Mouse (Mus musculus) erythroid progenitor cell, adult 5-6 weeks (primary cell): ENCODE data around the gene Reck. TPM values are rescaled to one million over a fixed set of nuclear protein-coding genes. Genes with fewer than 3 reads are reported as not detected.
A peak's percentile ranks its signal among the peaks of the same experiment; 100 is the strongest.

ENCODE experiments used
- ATAC-seq: replicated peaks from 2 replicates; pipeline ENCODE4 v1.8.0; 2016; ENCODE audit warnings: moderate number of reproducible peaks, mild to moderate bottlenecking, moderate TSS enrichment, inconsistent platforms; ENCODE audit not compliant: poor library complexity, low FRiP score, severe bottlenecking
- total RNA-seq, 2 experiments: library from RNA; stranded (forward) in 1 of 2; stranded (reverse) in 1 of 2; fragments of 150-400 nt in 1 of 2; fragments of 186-747, 209-891 nt in 1 of 2; gene quantifications; 2 replicates each; pipeline versions ENCODE4 v1.2.3 to v1.2.4; 2015 to 2017; ENCODE audit warnings: low replicate concordance in 2 of 2

Gene Reck
- total RNA-seq, 2 experiments from 2014 or later: 7.1 TPM; not detected in 1

DNA sequence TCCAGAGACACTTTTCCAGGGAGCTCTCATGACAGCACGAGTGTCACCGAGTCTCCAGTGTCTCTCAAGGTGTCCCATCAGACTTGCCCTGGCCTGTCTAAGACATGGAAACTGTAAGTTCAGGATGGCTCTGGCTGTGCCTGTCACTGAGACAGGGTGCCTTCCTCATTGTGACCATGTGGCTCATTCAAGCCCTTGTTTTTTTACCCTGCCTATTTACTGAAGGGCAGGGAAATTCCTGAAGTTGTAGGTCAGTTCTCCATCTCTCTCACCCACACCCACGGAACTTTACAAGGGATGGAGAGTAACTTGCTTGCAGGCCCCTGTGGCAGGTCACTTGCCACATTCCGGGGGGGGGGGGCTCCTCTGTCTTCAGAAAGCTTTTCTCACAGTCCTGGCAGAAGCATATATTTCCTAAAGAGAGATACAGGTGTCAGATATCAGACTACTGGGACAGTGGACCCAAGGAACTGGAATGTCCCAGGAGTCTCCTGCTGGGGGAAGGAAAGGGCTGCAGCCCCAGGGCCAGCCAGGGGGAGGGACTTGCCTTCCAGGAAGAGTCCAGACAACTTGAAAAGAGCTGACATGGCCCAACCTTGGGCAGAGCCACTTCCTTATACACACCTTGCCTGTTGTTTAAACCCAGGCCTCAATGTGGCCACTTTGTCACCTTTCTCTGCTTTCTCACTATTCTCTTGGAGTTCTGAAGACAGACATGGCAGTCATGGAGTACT is 89.8 kb downstream of the Reck start:
- no peak for ATAC-seq

GRCm38 (mm10) chr4:43965856-43966535 is 90.7 kb downstream of the Reck start:
- no peak for ATAC-seq

- ATAC-seq: no peak
Measured at GRCm38 (mm10) chr4:43968650-43969049, 93.3 kb downstream of the Reck start.

GRCm38 (mm10) chr4:43969373-43969772 is 94.0 kb downstream of the Reck start:
- ATAC-seq: no peak

DNA sequence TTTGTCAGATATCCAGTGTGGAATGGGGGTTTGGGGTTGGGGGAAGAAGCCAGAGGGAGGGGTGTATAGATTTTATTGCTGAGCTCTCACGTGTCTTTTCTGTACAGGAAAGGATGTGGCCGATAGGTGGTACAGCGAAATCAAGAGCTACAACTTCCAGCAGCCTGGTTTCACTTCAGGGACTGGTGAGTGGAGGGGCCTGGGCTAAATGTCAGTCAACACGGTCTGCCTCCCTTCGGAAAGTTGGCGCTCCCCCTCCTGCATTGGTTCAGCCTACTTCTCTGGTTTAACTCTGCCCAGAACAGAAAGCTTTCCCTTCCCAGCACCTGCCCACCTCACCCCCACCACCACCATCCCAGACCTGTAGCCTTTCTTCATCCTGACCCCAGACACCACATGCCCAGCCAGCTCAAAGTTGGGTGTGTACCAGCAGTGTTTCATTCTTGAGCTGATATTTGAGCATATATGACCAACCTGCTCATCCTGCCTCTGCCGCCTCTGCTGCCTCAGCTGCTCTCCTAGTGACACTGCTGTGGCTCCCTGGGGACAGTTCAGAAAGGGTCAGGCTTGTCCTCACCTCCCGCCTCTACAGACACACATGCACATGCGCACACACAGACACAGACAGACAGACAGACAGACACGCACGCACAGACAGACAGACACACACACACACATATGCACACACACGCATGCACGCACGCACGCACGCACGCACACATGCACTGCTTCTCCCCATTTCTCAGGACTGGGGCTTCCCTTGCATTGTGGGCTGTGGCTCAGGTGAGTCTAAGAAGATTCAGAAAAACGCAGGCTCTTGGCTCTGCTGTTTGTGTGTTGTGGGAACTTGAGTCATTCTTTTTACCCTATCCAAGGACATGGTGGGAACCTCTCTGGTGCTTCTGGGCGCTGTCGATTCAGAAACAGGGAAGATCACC is 95.3 kb downstream of the Reck start:
- ATAC-seq: no peak

- ATAC-seq: no peak
Measured at GRCm38 (mm10) chr4:43971541-43972136, 96.3 kb downstream of the Reck start.

DNA sequence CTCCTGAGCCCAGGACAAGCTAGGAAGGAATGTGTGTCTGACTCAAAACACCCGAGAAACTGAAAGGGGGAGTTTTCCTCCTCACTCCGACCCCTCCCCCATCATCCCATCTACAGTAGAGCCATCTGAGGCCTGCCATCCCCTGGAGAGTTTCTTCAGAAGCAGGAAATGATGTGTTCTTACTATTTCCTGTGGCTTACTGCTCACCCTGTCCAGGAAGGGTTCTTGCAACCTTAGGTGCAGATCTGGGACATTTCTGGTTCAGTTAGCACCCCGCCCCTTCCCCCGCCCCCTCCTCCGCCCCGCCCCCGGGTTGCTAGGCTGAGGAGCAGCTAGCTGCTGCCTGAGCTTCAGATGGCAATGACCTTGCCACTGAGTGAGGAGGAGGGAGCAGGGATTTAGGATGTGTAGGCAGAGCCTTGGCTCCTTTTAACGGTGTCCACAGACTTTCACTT is 96.8 kb downstream of the Reck start:
- no peak; the same call in 1 of the 2 replicates for ATAC-seq

GRCm38 (mm10) chr4:43973526-43973981 is 98.2 kb downstream of the Reck start:
- no peak for ATAC-seq

DNA sequence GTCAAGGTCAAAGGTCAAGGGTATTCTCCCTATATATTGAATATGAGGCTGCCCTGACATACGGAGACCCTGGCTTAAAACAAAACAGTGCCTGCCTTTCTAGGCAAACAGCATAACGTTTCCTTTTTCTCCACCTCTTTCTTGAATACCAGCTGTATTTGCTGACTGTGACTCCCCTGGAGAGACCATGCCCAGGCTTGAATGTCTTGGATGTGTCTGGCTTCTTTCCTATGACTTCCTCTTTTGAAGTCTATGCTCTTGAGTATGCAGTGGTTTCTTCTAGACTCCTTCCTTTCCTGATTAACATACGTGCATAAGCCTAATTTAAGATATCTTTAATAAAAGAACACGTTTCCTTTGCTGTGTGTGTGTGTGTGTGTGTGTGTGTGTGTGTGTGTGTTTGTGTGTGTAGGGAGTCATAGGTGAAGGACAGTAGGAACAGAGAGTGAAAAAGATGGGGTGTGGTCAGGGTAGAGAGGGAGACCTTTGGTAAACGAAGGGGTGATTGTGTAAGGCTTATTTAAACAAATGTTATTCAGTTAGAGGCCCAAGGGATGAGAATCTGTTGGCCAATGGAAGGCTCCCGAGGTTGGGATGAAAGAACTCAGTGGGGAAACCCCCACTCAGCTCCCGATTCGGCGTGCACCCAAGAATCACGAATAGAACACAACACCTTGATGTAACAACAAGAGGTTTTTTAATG is 99.7 kb downstream of the Reck start:
- ATAC-seq: no peak

DNA sequence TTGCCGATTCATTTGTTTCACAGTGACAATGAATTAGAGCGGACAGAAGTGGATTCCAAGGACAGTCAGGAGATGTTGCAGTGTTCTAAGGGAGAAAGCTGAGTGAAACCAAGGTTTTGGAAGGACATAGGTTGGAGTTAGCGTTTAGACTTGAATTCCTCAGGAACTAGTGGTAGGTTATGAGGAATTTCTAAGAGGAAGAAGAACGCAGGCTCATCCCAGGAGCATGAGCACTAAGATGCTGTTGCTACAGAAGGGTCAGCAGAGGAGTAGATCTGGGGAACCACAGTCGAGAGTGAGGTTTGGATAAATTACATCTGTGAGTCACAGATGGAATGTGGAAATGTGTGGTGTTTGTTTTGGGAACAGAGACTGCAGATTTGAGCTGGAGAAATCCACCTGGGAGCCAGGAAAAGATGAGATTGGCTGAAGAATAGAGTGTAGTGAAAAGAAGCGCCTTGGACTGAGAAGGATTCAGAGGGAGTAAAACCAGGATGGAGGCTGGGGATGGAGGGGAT is 101.0 kb downstream of the Reck start:
- ATAC-seq: no peak

- no peak for ATAC-seq
Measured at GRCm38 (mm10) chr4:43978521-43979443, 103.5 kb downstream of the Reck start.

DNA sequence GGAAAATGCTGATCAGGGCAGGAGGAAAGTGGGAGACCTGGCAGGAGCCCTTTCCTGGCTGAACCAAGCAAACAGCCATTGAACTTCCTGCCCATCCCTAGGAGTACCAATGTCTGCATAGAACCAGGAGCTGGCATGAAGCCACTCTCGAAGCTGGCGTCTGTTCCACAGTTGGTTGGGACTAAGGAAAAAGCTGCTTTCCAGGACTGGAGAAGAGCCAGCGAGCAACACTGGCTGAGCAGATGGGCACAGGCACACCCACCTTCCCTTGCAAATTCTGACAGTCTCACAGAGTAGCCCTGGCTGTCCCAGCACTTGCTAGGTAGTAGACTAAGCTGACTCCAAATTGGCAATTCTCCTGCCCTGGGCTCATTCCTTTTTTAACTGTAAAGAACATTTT is 104.4 kb downstream of the Reck start:
- ATAC-seq: no peak

GRCm38 (mm10) chr4:43980236-43980635 is 104.9 kb downstream of the Reck start:
- ATAC-seq: no peak

- no peak for ATAC-seq
Measured at GRCm38 (mm10) chr4:43980846-43981245, 105.5 kb downstream of the Reck start.

- ATAC-seq: no peak
Measured at GRCm38 (mm10) chr4:43981251-43981650, 105.9 kb downstream of the Reck start.

DNA sequence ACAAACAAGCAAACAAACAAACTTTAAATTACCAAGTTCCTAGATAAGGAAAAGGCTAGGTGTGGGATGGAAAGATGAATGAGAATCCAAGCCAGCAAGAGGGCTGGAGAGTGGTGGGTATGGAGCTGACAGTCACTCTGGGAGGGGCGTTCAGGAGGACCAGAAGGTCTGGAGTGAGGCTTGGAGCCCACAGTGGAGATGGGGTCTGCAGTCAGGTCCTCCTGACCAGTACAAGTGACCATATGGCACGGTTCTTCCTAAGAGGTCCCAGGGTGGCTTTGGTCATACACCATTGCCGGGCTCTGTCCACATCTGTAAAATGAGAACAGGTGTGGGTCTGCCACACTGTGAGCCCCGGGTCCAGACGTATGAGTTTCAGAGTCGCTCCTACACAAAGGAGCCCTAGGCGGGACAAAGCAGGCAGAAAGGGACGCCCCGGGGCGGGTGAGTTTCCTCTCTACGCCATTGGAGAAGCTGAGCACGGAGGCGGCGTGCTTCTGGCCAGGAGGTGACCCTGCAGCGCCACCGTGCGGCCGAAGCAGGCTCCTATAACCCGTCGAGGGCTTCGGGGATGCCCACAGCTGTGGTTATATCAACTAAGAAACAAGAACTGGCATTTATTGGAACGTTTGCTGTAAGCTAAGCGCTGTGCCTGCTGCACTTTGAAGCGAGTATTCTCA is 106.9 kb downstream of the Reck start:
- peak; percentile 94 for ATAC-seq

DNA sequence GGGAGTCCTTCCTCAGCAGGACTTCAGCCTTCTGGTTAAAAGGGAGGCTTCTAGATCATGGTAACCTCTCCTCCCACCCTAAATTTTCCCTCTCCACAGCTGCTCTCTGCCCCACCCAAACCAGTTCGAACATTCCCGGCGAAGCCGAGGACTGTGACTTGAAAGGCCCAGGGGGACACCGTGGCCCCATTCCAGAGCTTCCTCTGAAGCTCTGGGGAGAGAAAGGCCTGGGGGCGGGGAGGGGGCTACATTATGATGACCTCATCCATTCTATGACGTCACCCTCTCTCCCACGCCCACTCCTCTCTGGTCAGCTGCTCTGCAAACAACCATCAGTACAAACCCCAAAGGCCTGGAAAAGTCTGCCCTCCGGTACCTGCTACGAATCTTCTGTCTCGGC is 107.9 kb downstream of the Reck start, which contains the start of gene Ccin:
Gene Ccin (plus strand): TSS at position 303 of the 400 bp plus-strand sequence.
- ATAC-seq: no peak
